9 mouse cellular contexts compared by ENCODE assay signal in the genomic region with DNA sequence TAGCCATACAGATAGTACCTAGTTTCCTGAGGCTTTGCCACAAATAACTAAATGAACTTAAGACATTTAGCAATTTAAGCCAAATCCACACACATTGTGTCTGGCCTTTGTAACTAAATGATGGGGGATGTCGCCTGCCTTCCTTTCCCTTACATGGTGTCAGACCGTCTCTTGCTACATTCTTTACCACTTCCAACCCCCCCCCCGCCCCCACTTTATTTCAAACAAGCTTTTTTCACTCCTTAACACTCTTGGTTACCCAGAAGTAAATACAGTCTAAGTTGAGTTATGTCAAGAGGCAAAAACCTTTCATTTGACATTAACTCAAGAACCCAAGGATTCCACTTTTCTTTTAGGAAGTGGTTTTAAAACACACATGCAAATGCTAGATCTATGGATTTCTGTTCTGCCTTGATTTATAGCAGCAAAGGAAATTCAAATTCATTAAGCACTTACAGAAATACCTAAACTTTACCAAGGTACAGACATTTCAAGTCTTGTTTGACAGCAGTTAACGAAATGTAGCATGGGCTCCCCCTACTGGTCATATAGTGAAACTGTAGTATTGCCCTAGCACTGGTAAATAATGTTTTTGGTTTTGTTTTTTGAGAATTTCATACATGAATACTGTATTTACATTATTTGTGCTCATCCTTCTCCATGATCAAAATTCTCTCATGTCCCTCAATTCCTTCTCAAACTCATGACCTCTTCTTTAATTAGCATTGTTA.
DNase-seq lines count a peak whose midpoint lies in the region; ATAC-seq and TF ChIP-seq lines count a peak whose summit lies in the region.
"Had no signal": no experiment of that assay in that cellular context is flagged by ENCODE, and none has a peak within 500 bp of the region (broad histone marks: within the 10 kb centered on the region; RNA-seq: fewer than 3 reads in every experiment).

No protein-coding gene starts in this region.

- no peak for TF ChIP-seq EP300 in ES-Bruce4 (IDR thresholded peaks at IDR 0.05; ENCODE audit: insufficient read depth, low read depth, low read length)

- no peaks in the 10 kb centered on the region for H3K27me3 ChIP-seq in kidney, embryonic 14.5 days (ENCODE audit: control insufficient read depth, insufficient read depth, low read length)
- no peaks in the 10 kb centered on the region for H3K27me3 ChIP-seq in kidney, embryonic 16.5 days (ENCODE audit: insufficient read depth, low read length)
- H3K27me3 ChIP-seq in ES-Bruce4 (ENCODE audit: control insufficient read depth, insufficient read depth, low read length, poor library complexity, severe bottlenecking): no peaks in the 10 kb centered on the region
- H3K27me3 ChIP-seq: heart, embryonic 13.5 days had no signal

- no peak overlapping the region for H3K9ac ChIP-seq in kidney, embryonic 14.5 days (ENCODE audit: low read depth, low read length)
- H3K9ac ChIP-seq in kidney, embryonic 16.5 days (replicated peaks; ENCODE audit: low read length): no peak overlapping the region
- no peak overlapping the region for H3K9ac ChIP-seq in ES-Bruce4 (ENCODE audit: low read depth, poor library complexity, severe bottlenecking)
- H3K9ac ChIP-seq: heart, embryonic 13.5 days had no signal

- no peak for TF ChIP-seq POLR2A in ES-Bruce4 (IDR thresholded peaks at IDR 0.05; ENCODE audit: insufficient read depth, low read length)

- H3K27ac ChIP-seq in kidney, embryonic 14.5 days (ENCODE audit: low read depth, low read length): no peak overlapping the region
- no peak overlapping the region for H3K27ac ChIP-seq in kidney, embryonic 16.5 days (ENCODE audit: low read length)
- no peak overlapping the region for H3K27ac ChIP-seq in ES-Bruce4 (ENCODE audit: insufficient read depth, low read length)
- H3K27ac ChIP-seq: heart, embryonic 13.5 days had no signal

- TF ChIP-seq CTCF in ES-Bruce4 (IDR thresholded peaks at IDR 0.05; ENCODE audit: low read depth, low read length): peak; percentile 2

- H3K4me1 ChIP-seq in kidney, embryonic 14.5 days (ENCODE audit: control insufficient read depth, insufficient read depth, low read length): no peaks in the 10 kb centered on the region
- H3K4me1 ChIP-seq in kidney, embryonic 16.5 days (ENCODE audit: insufficient read depth, low read length): no peaks in the 10 kb centered on the region
- H3K4me1 ChIP-seq in ES-Bruce4 (ENCODE audit: control insufficient read depth, insufficient read depth, low read length): no peaks in the 10 kb centered on the region
- H3K4me1 ChIP-seq: heart, embryonic 13.5 days had no signal

- WGBS in kidney, embryonic 14.5 days: 38% methylated on average over 4 of the region's 4 CpGs
- 39% methylated on average over 4 of the region's 4 CpGs for WGBS in kidney, embryonic 16.5 days

- H3K4me2 ChIP-seq in kidney, embryonic 14.5 days (replicated peaks; ENCODE audit: low read depth, low read length): no peak overlapping the region
- no peak overlapping the region for H3K4me2 ChIP-seq in kidney, embryonic 16.5 days (replicated peaks; ENCODE audit: low read depth, low read length)
- H3K4me2 ChIP-seq: heart, embryonic 13.5 days had no signal

- H3K9me3 ChIP-seq in kidney, embryonic 14.5 days (ENCODE audit: control insufficient read depth, low read length): no peaks in the 10 kb centered on the region
- H3K9me3 ChIP-seq in kidney, embryonic 16.5 days (ENCODE audit: low read length): no peaks in the 10 kb centered on the region
- no peaks in the 10 kb centered on the region for H3K9me3 ChIP-seq in ES-Bruce4 (replicated peaks; ENCODE audit: control insufficient read depth, insufficient read depth, low read length, poor library complexity, severe bottlenecking)
- H3K9me3 ChIP-seq: heart, embryonic 13.5 days had no signal

- peak; percentile 69; the same call in 1 of the 2 replicates for ATAC-seq in kidney, embryonic 14.5 days (ENCODE audit: low FRiP score, low TSS enrichment)
- ATAC-seq in kidney, embryonic 16.5 days (ENCODE audit: low FRiP score, low TSS enrichment): no peak
- peak; percentile 78 for ATAC-seq in megakaryocyte, adult 5-6 weeks (ENCODE audit: poor library complexity, severe bottlenecking)

- H3K4me3 ChIP-seq in kidney, embryonic 14.5 days (ENCODE audit: low read length): no peak overlapping the region
- H3K4me3 ChIP-seq in kidney, embryonic 16.5 days (ENCODE audit: low read length): no peak overlapping the region
- no peak overlapping the region for H3K4me3 ChIP-seq in ES-Bruce4 (ENCODE audit: low read depth, low read length)
- H3K4me3 ChIP-seq: heart, embryonic 13.5 days had no signal

- no peaks in the 10 kb centered on the region for H3K36me3 ChIP-seq in kidney, embryonic 14.5 days (ENCODE audit: control insufficient read depth, insufficient read depth, low read length)
- H3K36me3 ChIP-seq in kidney, embryonic 16.5 days (ENCODE audit: insufficient read depth, low read length): no peaks in the 10 kb centered on the region
- no peaks in the 10 kb centered on the region for H3K36me3 ChIP-seq in ES-Bruce4 (ENCODE audit: control insufficient read depth, insufficient read depth, low read length, poor library complexity, severe bottlenecking)
- H3K36me3 ChIP-seq: heart, embryonic 13.5 days had no signal

- peak; percentile 43 for DNase-seq in adrenal gland, postnatal 10 days
- DNase-seq in adrenal gland, postnatal 25 days: no peak
- DNase-seq in embryo, embryonic 10.5 days (ENCODE audit: low spot score): peak; percentile 85
- no peak for DNase-seq in urinary bladder, postnatal 10 days (ENCODE audit: low spot score)

Comparison
In these comparisons a context has a peak if more than half of its experiments do, and no peak if none do; other contexts are left out.
1. DNase-seq: peak in adrenal gland, postnatal 10 days (single experiment) and embryo, embryonic 10.5 days (single experiment); none in adrenal gland, postnatal 25 days (single experiment) and urinary bladder, postnatal 10 days (single experiment).